Mouse (Mus musculus) limb, embryonic 15.5 days (tissue): ENCODE results near the gene Rasgrf1. TPM values are rescaled to one million over a fixed set of nuclear protein-coding genes. Genes with fewer than 3 reads are reported as not detected.

Source experiments
- ATAC-seq: fragments of 200-750 bp; cut with Nextera tagmentation; 2 replicates; pipeline ENCODE4 v1.8.0; 2017; ENCODE audit warnings: low read depth, moderate TSS enrichment; ENCODE audit not compliant: insufficient number of reproducible peaks, low FRiP score, low TSS enrichment
- H3K27ac ChIP-seq: fragments of 300-500 bp; sonication (generic); 2 replicates; pipeline ENCODE4 v1.5.1; 2015; ENCODE audit warnings: moderate library complexity, mild to moderate bottlenecking, inconsistent platforms
- H3K27me3 ChIP-seq: fragments of 300-500 bp; sonication (generic); 2 replicates; pipeline ENCODE4 v1.6.1; 2015; ENCODE audit warnings: inconsistent platforms
- H3K36me3 ChIP-seq: fragments of 300-500 bp; sonication (generic); 2 replicates; pipeline ENCODE4 v1.6.1; 2015; ENCODE audit warnings: inconsistent platforms
- H3K4me1 ChIP-seq: fragments of 300-500 bp; sonication (generic); 2 replicates; pipeline ENCODE4 v1.6.1; 2015; ENCODE audit warnings: inconsistent platforms
- H3K4me2 ChIP-seq: fragments of 300-500 bp; sonication (generic); 2 replicates; pipeline ENCODE4 v1.6.1; 2015; ENCODE audit warnings: mild to moderate bottlenecking, inconsistent platforms
- H3K4me3 ChIP-seq: fragments of 300-500 bp; sonication (generic); 2 replicates; pipeline ENCODE4 v1.5.1; 2015; ENCODE audit warnings: mild to moderate bottlenecking, inconsistent platforms
- H3K9ac ChIP-seq: fragments of 300-500 bp; sonication (generic); 2 replicates; pipeline ENCODE4 v1.6.1; 2015; ENCODE audit warnings: inconsistent platforms
- H3K9me3 ChIP-seq: fragments of 300-500 bp; sonication (generic); 2 replicates; pipeline ENCODE4 v1.6.1; 2016; ENCODE audit warnings: inconsistent platforms
- WGBS: fragments of 180-500 bp; shearing (Covaris S2); methylation state at CpG from one replicate; pipeline ENCODE4 v1.1.7; 2015; 5-methylcytosine and 5-hydroxymethylcytosine counted together
- polyA plus RNA-seq: library from polyadenylated mRNA; unstranded; fragments of >200 nt; fragmentation: Nextera tagmentation; extraction: Ambion mirVana; gene quantifications from 2 replicates; pipeline ENCODE4 v1.2.1, GENCODE M21; 2015

Rasgrf1 gene
- polyA plus RNA-seq, 1 experiment from 2014 or later = 0.58 TPM

DNA sequence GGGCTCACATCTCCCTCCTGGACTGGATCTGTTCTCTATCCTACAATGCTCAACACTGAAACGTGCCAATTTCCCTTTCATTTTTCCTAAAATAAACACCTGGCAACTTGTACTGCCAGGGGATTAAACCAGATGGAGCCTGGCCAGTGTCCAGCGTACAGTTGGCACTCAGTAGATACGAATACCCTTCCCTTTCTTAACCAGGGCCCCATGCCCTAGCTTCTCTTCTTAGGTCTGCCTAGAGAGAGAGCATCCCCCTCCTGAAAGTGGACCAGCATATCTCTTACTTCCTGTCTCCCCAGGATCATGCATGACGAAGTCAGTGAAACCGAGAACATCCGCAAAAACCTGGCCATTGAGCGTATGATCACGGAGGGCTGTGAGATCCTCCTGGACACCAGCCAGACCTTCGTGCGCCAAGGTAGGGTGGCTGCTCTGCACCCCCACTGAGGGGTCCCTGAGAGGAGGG, 64.8 kb downstream of the Rasgrf1 start:
- ATAC-seq = no peak
- WGBS = 69% methylated on average over 10 of the region's 10 CpGs
- Histone ChIP-seq H3K9ac (no peak overlapping the region), H3K4me2 (no peak overlapping the region), H3K4me1 (no peaks in the 10 kb centered on the region), H3K9me3 (no peaks in the 10 kb centered on the region), H3K36me3 (no peaks in the 10 kb centered on the region), H3K27ac (no peak overlapping the region), H3K4me3 (no peak overlapping the region), H3K27me3 (peaks cover 7% of the 10 kb centered on the region; the same call in 1 of the 2 replicates)

DNA sequence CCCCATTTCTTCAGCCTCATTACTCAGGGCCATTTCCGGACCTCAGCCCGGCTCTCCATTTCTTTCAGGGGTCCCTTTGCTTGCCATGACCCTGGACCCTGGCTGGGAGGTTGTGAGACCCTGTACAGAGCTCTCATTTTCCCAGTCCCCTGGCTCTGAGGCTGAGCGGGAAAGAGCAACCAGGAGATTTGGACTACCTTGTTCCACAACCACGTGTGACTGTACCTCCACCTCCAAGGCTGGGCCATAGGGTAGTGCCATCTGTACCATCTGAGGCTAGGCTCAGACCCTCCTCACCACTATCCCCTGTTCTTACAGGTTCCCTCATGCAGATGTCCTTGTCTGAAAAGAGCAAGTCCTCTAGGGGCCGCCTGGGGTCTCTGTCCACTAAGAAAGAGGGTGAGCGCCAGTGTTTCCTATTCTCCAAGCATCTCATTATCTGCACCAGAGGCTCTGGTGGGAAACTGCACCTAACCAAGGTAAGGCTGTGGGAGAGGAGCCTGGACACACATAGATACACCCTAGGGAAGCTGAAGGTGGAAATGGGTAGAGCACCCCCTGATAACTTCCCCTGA, 66.7 kb downstream of the Rasgrf1 start:
- peaks cover 7% of the 10 kb centered on the region; the same call in 1 of the 2 replicates for H3K27me3 ChIP-seq
- H3K4me1 ChIP-seq = no peaks in the 10 kb centered on the region
- no peak for ATAC-seq
- H3K9ac ChIP-seq = no peak overlapping the region
- 76% methylated on average over 6 of the region's 6 CpGs for WGBS
- H3K27ac ChIP-seq = no peak overlapping the region
- no peak overlapping the region for H3K4me3 ChIP-seq
- H3K36me3 ChIP-seq = no peaks in the 10 kb centered on the region
- no peaks in the 10 kb centered on the region for H3K9me3 ChIP-seq
- no peak overlapping the region for H3K4me2 ChIP-seq

DNA sequence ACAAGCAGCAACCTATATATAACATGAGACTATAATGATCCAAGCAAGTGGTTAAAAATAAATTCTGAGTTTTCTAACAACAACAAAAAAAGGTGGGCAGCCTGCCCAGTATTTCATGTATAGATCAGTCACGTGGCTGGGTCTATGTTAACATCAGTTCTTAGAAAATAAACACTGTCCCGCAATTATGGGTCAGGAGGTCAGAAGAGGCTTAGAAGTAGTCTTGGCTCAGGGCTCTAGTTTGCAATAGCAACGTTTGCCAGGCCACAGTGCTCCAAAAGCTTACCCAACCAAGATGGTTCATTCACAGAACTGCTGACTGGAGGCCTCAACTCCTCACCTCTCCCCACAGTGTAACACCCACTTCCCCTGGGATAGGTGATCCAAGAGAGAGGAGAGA, 69.5 kb downstream of the Rasgrf1 start:
- H3K9ac ChIP-seq = no peak overlapping the region
- no peak overlapping the region for H3K4me3 ChIP-seq
- H3K9me3 ChIP-seq = no peaks in the 10 kb centered on the region
- ATAC-seq = no peak
- no peaks in the 10 kb centered on the region for H3K4me1 ChIP-seq
- no peaks in the 10 kb centered on the region for H3K36me3 ChIP-seq
- H3K27me3 ChIP-seq = no peaks in the 10 kb centered on the region; the same call in 1 of the 2 replicates
- no peak overlapping the region for H3K27ac ChIP-seq
- no peak overlapping the region for H3K4me2 ChIP-seq
- 25% methylated on average over 3 of the region's 3 CpGs for WGBS

DNA sequence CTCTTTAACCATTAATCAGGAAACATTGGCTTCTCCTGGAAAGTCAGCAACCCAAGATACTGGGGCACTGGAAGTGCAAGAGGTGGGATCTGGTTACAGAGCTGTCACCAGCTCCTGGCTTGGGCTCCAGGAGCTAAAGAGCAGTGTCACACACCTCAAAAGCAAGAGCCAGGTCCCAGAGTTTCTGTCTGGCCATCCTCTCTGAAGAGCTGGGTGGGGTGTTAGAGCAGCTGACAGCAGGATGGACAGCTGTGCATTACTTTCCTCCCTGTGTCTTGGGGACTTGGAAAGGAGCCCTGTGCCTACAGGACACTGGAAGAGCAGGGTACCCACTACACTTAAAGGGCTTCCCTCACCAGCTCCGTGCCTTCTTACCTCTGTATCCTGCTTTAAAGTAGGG, 72.5 kb downstream of the Rasgrf1 start:
- no peak for ATAC-seq
- no peaks in the 10 kb centered on the region for H3K36me3 ChIP-seq
- WGBS = 61% methylated on average over 1 of the region's 1 CpGs

DNA sequence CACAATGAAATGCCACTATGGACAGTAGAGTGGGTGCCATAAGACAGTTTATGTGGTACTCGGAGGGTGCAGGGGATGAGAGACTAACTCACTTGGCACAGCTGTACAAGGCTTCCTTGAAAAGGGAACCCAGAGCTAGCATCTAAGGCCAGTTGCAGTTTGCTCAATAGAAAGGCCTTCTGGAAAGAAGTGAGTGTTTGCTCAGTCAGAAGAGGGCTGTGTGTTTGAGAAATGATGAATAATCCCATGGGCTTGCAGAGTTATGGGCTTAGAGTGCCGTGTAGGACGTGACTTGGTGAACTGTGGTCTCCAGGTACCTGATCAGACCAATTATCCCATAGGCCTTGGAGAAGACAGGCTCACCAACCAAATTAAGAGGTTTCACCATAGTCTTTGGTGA, 78.3 kb downstream of the Rasgrf1 start:
- Histone ChIP-seq H3K4me2 (no peak overlapping the region), H3K4me3 (no peak overlapping the region), H3K9ac (no peak overlapping the region), H3K9me3 (no peaks in the 10 kb centered on the region), H3K36me3 (no peaks in the 10 kb centered on the region), H3K27ac (no peak overlapping the region), H3K27me3 (no peaks in the 10 kb centered on the region), H3K4me1 (no peaks in the 10 kb centered on the region)
- ATAC-seq = no peak
- 86% methylated on average over 3 of the region's 3 CpGs for WGBS

More for the DNA sequence above, 72.5 kb downstream of the Rasgrf1 start:
- Histone ChIP-seq H3K27ac (no peak overlapping the region), H3K27me3 (no peaks in the 10 kb centered on the region), H3K9me3 (no peaks in the 10 kb centered on the region), H3K4me3 (no peak overlapping the region), H3K4me1 (no peaks in the 10 kb centered on the region), H3K9ac (no peak overlapping the region), H3K4me2 (no peak overlapping the region)

DNA sequence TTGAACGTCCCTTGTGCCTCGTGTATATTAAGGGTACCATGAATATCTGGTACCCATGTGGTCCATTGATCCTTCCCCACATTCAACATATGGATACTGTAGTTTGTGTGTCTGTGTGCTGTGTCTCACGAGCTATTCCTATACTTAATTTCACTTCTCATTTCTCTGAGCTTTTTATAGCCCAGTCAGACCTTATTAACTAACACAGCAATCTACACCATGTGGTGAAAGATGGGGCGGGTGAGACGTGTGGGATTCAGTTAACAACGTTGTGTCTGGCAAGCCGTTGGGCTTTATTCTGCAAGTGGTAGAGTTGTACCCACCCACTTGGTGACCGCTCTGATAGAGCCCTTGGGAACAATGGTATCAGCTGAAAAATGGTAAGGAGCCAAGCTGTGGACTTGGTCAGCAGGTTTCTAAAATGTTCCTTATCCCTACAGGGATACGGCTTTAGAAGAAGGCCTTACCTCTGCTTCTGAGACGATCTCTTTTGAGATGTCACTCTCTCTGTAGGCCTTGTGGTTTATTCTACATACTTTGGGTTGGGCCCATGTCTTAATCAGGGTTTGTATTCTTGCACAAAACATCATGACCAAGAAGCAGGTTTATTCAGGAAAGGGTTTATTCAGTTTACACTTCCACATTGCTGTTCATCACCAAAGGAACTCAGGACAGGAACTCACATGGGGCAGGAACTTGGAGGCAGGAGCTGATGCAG, 79.3 kb downstream of the Rasgrf1 start:
- no peaks in the 10 kb centered on the region for H3K27me3 ChIP-seq
- no peaks in the 10 kb centered on the region for H3K36me3 ChIP-seq
- no peak overlapping the region for H3K4me2 ChIP-seq
- H3K9ac ChIP-seq = no peak overlapping the region
- H3K4me1 ChIP-seq = no peaks in the 10 kb centered on the region
- ATAC-seq = no peak
- H3K27ac ChIP-seq = no peak overlapping the region
- WGBS = 69% methylated on average over 10 of the region's 10 CpGs
- H3K9me3 ChIP-seq = no peaks in the 10 kb centered on the region
- H3K4me3 ChIP-seq = no peak overlapping the region

DNA sequence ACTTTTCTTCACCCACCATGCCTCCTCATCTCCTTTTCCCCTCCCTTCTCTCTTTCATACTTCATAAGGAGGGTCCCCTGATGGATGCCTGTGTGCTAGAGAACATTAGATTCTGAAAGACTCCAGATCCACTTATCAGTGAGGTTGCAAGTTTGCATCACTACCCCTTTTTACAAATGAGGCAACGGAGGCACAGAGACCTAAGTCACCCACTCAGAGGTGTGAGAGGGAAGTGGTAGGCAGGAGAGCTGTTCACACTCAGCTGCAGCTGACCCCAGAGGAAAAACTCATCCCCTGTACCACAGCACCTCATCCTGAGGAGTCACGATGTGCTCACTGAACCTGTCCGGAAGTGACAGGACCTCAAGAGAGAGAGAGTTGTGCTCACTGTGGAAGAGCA, 96.7 kb downstream of the Rasgrf1 start:
- no peaks in the 10 kb centered on the region for H3K27me3 ChIP-seq
- ATAC-seq = no peak
- no peaks in the 10 kb centered on the region for H3K36me3 ChIP-seq
- H3K4me1 ChIP-seq = no peaks in the 10 kb centered on the region
- no peak overlapping the region for H3K27ac ChIP-seq
- WGBS = 94% methylated on average over 3 of the region's 3 CpGs
- no peak overlapping the region for H3K4me3 ChIP-seq
- H3K9me3 ChIP-seq = no peaks in the 10 kb centered on the region
- no peak overlapping the region for H3K4me2 ChIP-seq
- no peak overlapping the region for H3K9ac ChIP-seq

DNA sequence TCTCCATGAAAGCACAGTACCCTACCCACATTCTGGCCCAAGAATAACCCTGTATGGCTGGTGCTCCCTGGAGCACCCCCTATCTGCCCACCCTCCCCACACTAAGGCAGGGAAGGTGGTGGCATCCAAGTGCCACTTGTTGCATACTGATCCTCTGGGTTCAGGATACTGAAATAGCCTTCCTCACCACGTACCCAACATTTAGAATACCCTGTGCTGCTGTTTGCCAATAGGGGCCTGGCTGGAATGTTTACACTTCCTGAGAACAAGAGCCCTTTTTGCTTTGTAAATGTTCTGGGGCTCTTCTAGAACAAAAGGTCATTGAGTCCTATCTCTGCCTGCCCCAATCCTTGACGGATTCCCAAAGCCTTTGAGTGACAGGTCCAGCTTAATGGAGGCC, 97.4 kb downstream of the Rasgrf1 start:
- Histone ChIP-seq H3K4me1 (no peaks in the 10 kb centered on the region), H3K9me3 (no peaks in the 10 kb centered on the region), H3K9ac (no peak overlapping the region), H3K27ac (no peak overlapping the region), H3K36me3 (no peaks in the 10 kb centered on the region), H3K4me3 (no peak overlapping the region), H3K27me3 (no peaks in the 10 kb centered on the region), H3K4me2 (no peak overlapping the region)
- no peak for ATAC-seq
- WGBS = 49% methylated on average over 2 of the region's 2 CpGs

DNA sequence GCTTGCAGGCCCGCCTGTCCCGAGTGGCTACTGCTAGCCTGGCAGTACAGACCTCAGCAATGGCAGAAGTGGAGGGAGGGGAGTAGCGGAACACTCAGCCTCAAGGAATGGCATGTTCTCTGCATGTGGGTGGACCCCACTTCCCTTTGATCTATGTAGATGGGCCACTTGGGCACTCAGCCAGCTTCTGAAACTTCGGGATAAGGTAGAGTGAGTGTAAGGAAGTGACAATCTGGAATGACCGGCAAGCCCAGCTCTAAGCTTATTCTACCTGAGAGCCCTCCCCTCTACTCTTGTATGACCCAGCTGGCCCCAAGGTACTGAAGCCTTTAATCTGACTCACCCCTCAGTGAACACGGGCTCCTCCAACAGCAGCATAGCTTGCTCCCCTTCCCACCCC, 98.4 kb downstream of the Rasgrf1 start:
- 75% methylated on average over 6 of the region's 6 CpGs for WGBS
- Histone ChIP-seq H3K36me3 (no peaks in the 10 kb centered on the region), H3K9me3 (no peaks in the 10 kb centered on the region), H3K9ac (no peak overlapping the region), H3K4me3 (no peak overlapping the region), H3K4me1 (no peaks in the 10 kb centered on the region), H3K27ac (no peak overlapping the region), H3K27me3 (no peaks in the 10 kb centered on the region), H3K4me2 (no peak overlapping the region)
- no peak for ATAC-seq

DNA sequence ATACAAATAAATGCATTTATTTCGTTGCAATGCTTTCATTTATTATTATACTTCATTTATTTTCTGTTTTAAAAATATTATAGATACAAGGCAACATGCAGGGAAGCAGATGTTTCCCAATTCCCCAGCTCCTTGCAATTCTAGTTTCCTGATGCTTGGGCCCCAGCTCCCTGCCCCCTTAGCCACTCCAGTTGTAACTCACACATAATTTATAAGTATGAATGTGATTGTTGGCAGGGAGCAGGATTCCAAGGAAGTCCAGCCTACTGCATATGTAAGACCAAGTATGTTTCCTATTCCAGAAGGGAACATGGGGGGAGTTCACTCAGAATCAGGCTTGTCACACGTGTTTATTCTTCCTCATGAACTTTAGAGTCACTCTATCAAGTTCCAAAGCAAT, 102.1 kb downstream of the Rasgrf1 start:
- no peaks in the 10 kb centered on the region for H3K9me3 ChIP-seq
- no peaks in the 10 kb centered on the region for H3K36me3 ChIP-seq
- no peak overlapping the region for H3K4me3 ChIP-seq
- no peak for ATAC-seq
- WGBS = 41% methylated on average over 2 of the region's 2 CpGs
- no peak overlapping the region for H3K27ac ChIP-seq
- no peaks in the 10 kb centered on the region for H3K4me1 ChIP-seq
- no peak overlapping the region for H3K4me2 ChIP-seq
- H3K27me3 ChIP-seq = no peaks in the 10 kb centered on the region
- no peak overlapping the region for H3K9ac ChIP-seq

DNA sequence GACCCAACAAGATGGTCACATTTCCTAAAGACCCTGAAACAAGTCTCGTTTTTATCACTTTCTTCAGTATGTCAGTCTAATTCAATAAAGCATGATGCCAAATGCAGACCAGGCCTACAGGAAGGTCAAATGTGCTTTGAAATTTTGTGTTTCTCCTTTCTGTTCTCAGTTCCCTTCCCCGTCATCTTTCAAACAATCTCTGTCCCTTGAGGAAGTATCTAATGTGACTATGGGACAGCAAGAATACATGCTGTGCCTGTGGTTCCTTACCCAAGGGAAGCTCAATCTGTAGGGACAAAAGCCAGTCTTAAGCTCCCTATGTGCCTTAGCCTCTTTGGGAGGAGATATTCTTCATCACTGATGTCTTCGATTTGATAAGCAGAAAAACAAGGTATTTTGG, 104.9 kb downstream of the Rasgrf1 start:
- Histone ChIP-seq H3K27ac (no peak overlapping the region), H3K9me3 (no peaks in the 10 kb centered on the region), H3K4me1 (no peaks in the 10 kb centered on the region), H3K4me3 (no peak overlapping the region), H3K36me3 (no peaks in the 10 kb centered on the region), H3K9ac (no peak overlapping the region), H3K4me2 (no peak overlapping the region), H3K27me3 (no peaks in the 10 kb centered on the region)
- WGBS = 81% methylated on average over 3 of the region's 3 CpGs
- ATAC-seq = no peak

DNA sequence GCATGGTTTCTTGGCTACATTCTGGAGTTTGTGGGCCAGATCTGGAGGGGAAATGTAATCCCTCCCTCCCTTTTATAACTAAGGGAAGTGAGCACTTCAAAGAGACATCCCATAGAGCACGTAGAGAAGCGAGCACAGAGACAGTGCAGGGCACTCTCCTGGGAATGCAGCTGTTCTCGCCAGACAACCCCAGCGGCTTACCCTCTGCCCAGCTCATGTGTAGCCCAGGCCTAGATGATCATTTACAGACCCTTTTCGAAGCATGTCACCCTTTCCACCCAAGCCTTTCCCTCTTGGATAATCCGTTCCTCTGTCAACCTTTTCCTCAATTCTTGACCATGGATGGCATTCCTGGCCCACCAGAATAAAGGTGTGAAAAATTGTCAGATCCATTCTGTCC, 106.5 kb downstream of the Rasgrf1 start:
- no peak overlapping the region for H3K27ac ChIP-seq
- H3K27me3 ChIP-seq = no peaks in the 10 kb centered on the region
- H3K4me2 ChIP-seq = no peak overlapping the region
- no peak overlapping the region for H3K9ac ChIP-seq
- H3K9me3 ChIP-seq = no peaks in the 10 kb centered on the region
- no peaks in the 10 kb centered on the region for H3K36me3 ChIP-seq
- no peak for ATAC-seq
- no peaks in the 10 kb centered on the region for H3K4me1 ChIP-seq
- no peak overlapping the region for H3K4me3 ChIP-seq
- WGBS = 68% methylated on average over 6 of the region's 6 CpGs
